Mouse (Mus musculus) MEL-GATA-1-ER (cell line): Measurements from ENCODE around the gene Gemin7.
"Not testable (repeated sequence)": the region's sequence is repeated elsewhere in the genome, so short reads cannot be mapped to it uniquely, and the experiment has no call there.

Experiments used
- DNase-seq: peaks from one replicate; pipeline ENCODE4 v3.0.0-alpha.2; 2012; ENCODE audit warnings: low read depth; ENCODE audit errors: extremely low read depth

Gene Gemin7

GRCm38 (mm10) chr7:19577141-19577852 lies at the start of gene Gemin7, which contains the start of gene Zfp296:
Gene Gemin7, minus strand, starts transcription at chr7:19577595.
Gene Zfp296, plus strand, starts transcription at chr7:19577287.
- peak; percentile 10 for DNase-seq

GRCm38 (mm10) chr7:19623433-19623832 lies 46.0 kb upstream of the Gemin7 start:
- no peak for DNase-seq

DNA sequence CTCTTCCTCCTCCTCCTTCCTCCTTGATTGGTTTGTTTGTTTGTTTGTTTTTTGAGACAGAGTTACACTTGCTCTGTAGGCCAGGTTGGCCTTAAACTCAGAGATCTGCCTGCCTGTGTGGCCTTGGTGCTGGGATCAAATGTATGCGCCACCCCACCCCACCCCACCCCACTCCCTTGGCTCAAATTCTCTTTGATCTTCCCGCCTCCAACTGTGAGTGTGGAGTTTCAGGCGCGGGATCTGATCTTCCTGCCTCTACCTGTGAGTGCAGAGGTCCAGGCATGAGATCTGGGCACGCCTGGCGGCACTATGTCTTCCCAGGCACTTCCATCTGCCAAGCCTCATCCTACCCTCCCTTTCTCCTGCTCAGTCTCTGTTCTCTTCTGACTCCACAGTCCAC lies 44.8 kb upstream of the Gemin7 start:
- no peak for DNase-seq

DNA sequence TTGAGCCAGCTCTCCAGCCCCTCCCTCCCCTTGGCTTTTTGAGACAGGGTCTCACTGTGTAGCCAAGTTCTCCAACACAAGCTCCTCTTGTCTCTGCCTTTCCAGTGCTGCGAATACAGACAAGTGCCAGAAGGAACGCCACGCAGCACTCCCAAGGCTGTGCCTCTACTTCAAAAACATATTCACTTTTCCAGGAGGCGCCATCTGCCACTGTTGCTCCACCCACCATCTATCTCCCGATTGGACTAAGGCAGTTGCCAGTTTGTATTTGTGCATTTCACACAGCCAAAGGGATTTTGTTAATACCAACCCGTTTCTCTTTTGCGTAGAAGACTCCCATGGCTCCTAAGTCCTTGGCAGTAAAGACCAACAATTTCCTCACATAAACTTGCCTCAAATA lies 43.4 kb upstream of the Gemin7 start:
- no peak for DNase-seq

- peak; percentile 58 for DNase-seq
Measured at GRCm38 (mm10) chr7:19619004-19619801, 41.8 kb upstream of the Gemin7 start.

- no peak for DNase-seq
Measured at GRCm38 (mm10) chr7:19615036-19615577, 37.7 kb upstream of the Gemin7 start.

DNA sequence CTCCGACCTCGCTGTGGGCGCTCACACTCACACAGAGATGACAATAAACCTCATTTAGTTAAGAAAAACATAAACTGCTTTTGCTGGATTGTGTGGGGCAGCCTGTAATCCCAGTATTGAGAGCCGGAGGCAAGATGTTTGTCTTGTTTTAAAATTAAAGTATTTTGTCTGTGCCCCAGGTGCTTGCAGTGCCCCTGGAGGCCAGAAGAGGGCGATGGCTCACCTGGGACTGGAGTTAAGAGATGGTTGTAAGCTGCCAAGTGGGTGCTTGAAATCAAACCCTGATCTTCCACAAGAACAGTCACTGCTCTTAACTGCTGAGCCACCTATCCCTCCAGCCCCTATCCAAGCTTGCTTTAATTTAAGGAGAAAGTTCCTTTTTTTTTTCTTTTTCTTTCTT lies 33.6 kb upstream of the Gemin7 start:
- DNase-seq: no peak

GRCm38 (mm10) chr7:19609641-19610332 lies 32.4 kb upstream of the Gemin7 start:
- DNase-seq: no peak

DNA sequence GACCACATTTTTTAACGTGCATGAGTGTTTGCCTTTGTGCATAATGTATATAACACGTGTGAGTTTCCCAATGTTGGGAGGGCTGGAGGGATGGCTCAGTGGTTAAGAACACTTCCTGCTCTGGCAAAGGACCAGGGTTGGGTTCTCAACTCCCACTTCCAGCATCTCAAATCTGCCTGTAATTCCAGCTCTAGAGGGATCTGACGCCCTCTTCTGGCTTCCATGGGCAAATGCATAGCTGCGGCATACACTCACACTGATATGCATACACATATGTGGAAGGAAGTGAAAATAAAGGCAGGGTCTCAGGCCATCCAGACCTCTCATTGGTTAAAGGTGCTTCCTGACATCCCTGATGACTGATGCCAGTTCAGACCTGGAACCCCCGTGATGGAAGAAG lies 29.9 kb upstream of the Gemin7 start:
- DNase-seq: no peak

- DNase-seq: not testable (repeated sequence)
Measured at GRCm38 (mm10) chr7:19604606-19605214, 27.3 kb upstream of the Gemin7 start.

DNA sequence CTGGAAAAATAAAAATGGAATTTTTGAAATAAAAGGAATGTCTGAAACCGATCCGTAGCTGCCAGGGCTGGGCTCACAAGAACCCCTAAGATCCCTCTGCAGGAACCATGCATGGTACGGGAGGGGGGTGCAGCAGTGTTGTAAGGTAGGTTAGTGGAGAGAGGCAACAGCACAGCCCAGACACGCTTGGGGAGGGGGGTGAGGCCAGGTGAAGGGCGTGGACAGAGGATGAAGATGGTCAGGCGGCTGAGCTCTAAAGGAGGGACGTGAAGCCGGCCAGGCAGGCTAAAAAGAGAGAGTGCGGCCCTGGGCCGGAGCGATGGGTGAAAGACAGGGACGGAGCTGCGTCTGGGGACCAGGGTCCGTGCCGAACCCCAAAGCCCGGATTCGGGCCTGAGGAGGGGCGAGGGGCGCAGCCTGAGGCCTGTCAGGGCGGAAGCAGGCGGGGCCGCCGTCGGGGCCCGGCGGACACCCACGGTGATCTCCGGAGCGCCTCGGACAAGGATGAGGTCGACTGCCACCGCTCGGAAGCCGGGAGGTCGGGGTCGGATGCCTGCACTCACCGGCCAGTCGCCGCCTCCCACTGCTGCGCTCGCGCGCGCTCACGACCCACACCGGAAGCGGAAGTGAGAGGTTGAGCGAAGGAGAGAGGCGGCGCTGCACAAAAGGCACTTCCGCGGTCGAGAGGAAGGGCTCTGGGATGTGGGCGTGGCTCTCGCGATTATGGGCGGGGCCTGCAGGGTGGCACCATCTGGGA lies 26.6 kb upstream of the Gemin7 start, which contains the start of gene Clasrp:
Gene Clasrp, minus strand, starts transcription at position 638 of the 757 bp plus-strand sequence.
- peak; percentile 83 for DNase-seq

DNA sequence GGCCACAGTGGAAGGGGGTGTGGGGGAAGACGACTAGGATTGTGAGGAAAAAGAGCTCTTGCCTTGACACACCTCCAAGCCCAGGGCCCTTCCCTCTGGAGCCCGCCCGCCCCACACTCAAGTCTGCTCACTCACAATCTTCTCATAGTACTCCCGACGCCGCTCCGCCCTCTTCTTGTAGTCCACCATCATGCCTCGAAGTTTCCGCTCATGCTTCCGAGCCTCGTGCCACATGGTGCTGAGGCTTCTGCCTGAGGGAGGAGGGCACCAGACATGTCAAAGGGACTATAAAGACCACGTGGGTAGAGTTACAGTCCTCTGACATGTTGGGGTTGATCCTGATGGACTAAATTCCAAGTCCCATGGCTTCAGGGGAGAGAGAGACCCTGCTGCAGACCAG lies 25.7 kb upstream of the Gemin7 start:
- DNase-seq: no peak

DNA sequence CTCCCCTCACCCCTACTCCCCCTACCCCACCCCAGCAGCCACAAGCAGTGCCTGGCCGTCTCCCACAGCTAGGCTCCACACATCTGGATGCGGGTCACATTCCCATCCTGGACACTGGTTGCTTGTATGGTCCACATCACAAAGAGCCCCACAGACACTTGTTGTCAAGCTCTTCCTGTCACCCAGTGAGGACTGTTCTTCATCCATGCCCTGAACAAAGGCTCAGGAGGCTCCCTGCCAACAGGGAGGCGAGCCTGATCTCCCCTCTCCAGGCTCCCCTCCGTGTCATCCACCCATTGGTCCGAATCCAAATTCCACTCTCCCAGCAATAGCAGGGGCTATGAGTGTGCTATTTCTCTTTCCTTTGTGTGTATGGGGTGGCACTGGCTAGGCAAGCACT lies 23.2 kb upstream of the Gemin7 start:
- DNase-seq: no peak

DNA sequence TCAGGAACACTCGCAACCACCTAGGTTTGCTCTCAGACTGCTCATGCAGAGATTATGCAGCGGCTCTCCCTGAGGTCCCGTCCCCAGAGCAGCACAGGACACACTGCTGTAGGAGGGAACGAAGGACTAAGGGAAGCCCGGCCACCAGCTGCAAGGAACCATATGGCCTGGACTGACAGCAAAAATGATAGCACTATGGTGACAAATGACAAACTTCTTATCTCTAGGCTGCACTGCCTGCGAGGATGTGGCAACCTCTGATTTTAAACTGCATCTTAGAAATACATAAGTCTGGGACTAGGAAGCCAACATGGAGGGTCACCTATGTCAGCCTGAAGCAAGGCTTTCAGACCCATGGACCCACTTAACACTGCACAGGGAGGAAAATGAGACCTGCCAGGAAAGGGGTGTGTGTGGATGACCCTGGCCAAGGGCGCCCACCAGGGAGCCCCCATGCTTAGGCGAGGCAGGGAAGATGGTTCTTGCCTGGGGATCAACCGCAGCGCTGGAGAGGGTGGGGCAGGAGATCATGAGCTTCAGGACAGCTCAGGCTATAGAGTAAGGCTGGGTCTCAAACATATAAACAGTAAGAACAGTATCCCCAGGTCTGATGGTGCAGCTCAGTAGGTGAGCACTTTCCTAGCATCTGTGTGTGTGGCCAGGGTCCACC lies 15.8 kb upstream of the Gemin7 start:
- DNase-seq: no peak

DNA sequence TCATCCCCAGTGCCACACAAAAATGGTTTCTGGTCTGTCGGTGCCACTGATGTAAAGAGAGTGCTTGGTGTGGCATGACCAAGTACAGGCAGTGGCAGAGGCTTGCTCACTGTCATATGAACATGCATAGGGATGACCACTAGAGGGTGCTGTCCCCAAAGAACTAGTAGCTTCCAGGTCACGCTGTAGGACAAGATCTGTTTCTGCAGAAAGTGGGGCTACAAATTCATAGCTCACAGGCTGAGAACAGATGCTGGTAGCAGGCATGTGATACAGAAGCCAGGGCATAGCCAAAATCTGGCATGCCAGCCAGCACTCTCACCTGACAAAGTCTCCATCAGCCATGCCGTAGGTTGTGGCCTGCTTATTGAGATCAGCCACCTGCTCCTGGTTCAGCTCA lies 12.5 kb upstream of the Gemin7 start:
- peak; percentile 64 for DNase-seq

GRCm38 (mm10) chr7:19589207-19589606 lies 11.8 kb upstream of the Gemin7 start:
- DNase-seq: no peak

- DNase-seq: no peak
Measured at GRCm38 (mm10) chr7:19586269-19586668, 8.9 kb upstream of the Gemin7 start.

GRCm38 (mm10) chr7:19580634-19581033 lies 3.2 kb upstream of the Gemin7 start:
- DNase-seq: no peak

GRCm38 (mm10) chr7:19579751-19580150 lies 2.4 kb upstream of the Gemin7 start:
- no peak for DNase-seq

- no peak for DNase-seq
Measured at GRCm38 (mm10) chr7:19578436-19578835, 1.0 kb upstream of the Gemin7 start.
